Mouse (Mus musculus): Measurements from ENCODE around the gene Cd164l2.

DNA sequence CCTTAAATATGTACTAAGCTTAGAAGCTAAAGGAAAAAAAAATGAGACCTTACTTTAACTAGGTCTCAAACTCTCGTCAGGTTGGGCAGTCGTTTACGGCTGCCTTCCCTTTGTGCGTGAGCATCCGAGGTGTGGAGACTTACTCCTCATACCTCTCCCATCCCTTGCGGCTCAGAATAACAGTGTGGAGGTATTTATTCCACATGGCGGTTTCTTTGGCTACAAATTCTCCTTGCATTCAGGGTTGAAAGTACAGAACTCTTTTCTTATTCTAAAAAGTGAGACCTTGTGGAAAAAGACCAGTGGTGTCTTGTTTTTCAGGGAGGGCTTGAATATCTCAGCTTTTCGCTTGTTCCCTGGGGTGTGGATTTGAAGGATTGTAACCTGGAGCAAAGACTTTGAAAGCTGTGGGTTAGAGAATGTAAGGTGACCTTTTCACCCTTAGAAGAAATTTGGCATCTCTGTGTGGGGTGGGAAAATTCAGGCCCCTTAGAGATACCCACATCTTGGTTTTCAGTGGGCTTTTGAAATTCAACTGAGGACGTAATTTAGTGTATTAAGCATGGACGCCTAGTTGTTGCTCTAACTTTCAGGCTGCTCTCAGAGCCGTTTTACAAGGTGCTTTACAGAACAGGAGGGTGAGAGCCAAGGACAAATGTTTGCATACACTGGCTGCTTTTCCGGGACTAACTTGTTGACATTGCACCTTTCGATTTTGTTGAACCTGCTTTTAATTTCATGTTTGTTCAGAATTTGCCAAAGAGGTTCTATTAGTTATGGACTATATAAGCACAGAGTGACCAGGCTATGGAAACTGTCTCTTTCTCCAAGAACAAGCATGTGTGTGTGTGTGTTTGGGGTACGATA lies 27.7 kb upstream of the Cd164l2 start:
- TF ChIP-seq CTCF (IDR thresholded peaks at IDR 0.05; ENCODE audit: control insufficient read depth, insufficient read depth, insufficient read length) (no peak), FOSL1 (IDR thresholded peaks at IDR 0.05; ENCODE audit: insufficient read depth, low read length, poor library complexity, severe bottlenecking) (no peak), CEBPB (IDR thresholded peaks at IDR 0.05; ENCODE audit: low read depth) (no peak), MYOD1 (IDR thresholded peaks at IDR 0.05; ENCODE audit: control insufficient read depth, insufficient read length, low read depth) (no peak), MAX (IDR thresholded peaks at IDR 0.05) (no peak), USF1 (IDR thresholded peaks at IDR 0.05; ENCODE audit: low read depth) (no peak)
